Mouse (Mus musculus) gastrocnemius, adult 8-10 months (tissue): ENCODE results near the gene Foxo1. TPM values are rescaled to one million over a fixed set of nuclear protein-coding genes. Genes with fewer than 3 reads are reported as not detected.

ENCODE experiments used
- DNase-seq, 2 experiments: peaks; one replicate each; pipeline ENCODE4 v3.0.0; 2022; ENCODE audit warnings: low spot score in 2 of 2
- total RNA-seq, 4 experiments: library from RNA; stranded (reverse); gene quantifications; 2 replicates each; pipeline ENCODE4 v1.2.4; 2022

Foxo1 gene
- total RNA-seq, 4 experiments from 2014 or later, result 10.1 to 36.4 (median 14.5) TPM

- no peak for DNase-seq
Observed at GRCm38 (mm10) chr3:52268487-52268736, 276 bp downstream of the Foxo1 start.

GRCm38 (mm10) chr3:52268737-52269513 is 789 bp downstream of the Foxo1 start:
- DNase-seq, result peak; percentile 36 to 47

- DNase-seq, result peak; percentile 63 to 71
Observed at GRCm38 (mm10) chr3:52269514-52270351, 1.6 kb downstream of the Foxo1 start.

- DNase-seq, result no peak
Observed at GRCm38 (mm10) chr3:52270511-52270910, 2.4 kb downstream of the Foxo1 start.

GRCm38 (mm10) chr3:52271376-52271775 is 3.2 kb downstream of the Foxo1 start:
- no peak for DNase-seq

- no peak for DNase-seq
Observed at GRCm38 (mm10) chr3:52272376-52272865, 4.3 kb downstream of the Foxo1 start.

- DNase-seq, result no peak
Observed at GRCm38 (mm10) chr3:52274475-52274874, 6.3 kb downstream of the Foxo1 start.

- no peak for DNase-seq
Observed at GRCm38 (mm10) chr3:52275037-52275555, 7.0 kb downstream of the Foxo1 start.

- DNase-seq, result no peak
Observed at GRCm38 (mm10) chr3:52280681-52281080, 12.5 kb downstream of the Foxo1 start.

GRCm38 (mm10) chr3:52281882-52282281 is 13.7 kb downstream of the Foxo1 start:
- DNase-seq, result no peak

GRCm38 (mm10) chr3:52282369-52282768 is 14.2 kb downstream of the Foxo1 start:
- DNase-seq, result no peak

- DNase-seq, result no peak
Observed at GRCm38 (mm10) chr3:52283521-52283920, 15.4 kb downstream of the Foxo1 start.

- DNase-seq, result no peak
Observed at GRCm38 (mm10) chr3:52290811-52291210, 22.7 kb downstream of the Foxo1 start.

GRCm38 (mm10) chr3:52292498-52292897 is 24.4 kb downstream of the Foxo1 start:
- DNase-seq, result no peak

- DNase-seq, result no peak
Observed at GRCm38 (mm10) chr3:52293946-52294345, 25.8 kb downstream of the Foxo1 start.

- DNase-seq, result no peak
Observed at GRCm38 (mm10) chr3:52295688-52296087, 27.6 kb downstream of the Foxo1 start.

- DNase-seq, result no peak
Observed at GRCm38 (mm10) chr3:52296224-52296760, 28.2 kb downstream of the Foxo1 start.

GRCm38 (mm10) chr3:52297291-52298018 is 29.3 kb downstream of the Foxo1 start:
- no peak for DNase-seq

GRCm38 (mm10) chr3:52298683-52299082 is 30.5 kb downstream of the Foxo1 start:
- DNase-seq, result no peak

- no peak for DNase-seq
Observed at GRCm38 (mm10) chr3:52299376-52299775, 31.2 kb downstream of the Foxo1 start.

GRCm38 (mm10) chr3:52300517-52300916 is 32.4 kb downstream of the Foxo1 start:
- no peak for DNase-seq
